Mouse (Mus musculus) embryonic stem cell, embryonic (primary cell): Measurements from ENCODE around the gene Retreg2.

Source experiments
- CTCF ChIA-PET, 4 experiments: fragments of 300-600 bp in 2 of 4; fragments of 350-600 bp in 2 of 4; sonication (Branson Sonifier 250); formaldehyde crosslinking; loops; one replicate each; lab custom pipeline; 2022; ENCODE audit warnings: inconsistent platforms in 2 of 4; lab: Charles Lee
- POLR2A ChIA-PET, 4 experiments: fragments of 300-600 bp in 2 of 4; fragments of 350-600 bp in 2 of 4; sonication (Branson Sonifier 250); formaldehyde crosslinking; loops; one replicate each; lab custom pipeline; 2022; ENCODE audit warnings: antibody characterized with exemption in 4 of 4, inconsistent platforms in 1 of 4; lab: Charles Lee

The Retreg2 gene

DNA sequence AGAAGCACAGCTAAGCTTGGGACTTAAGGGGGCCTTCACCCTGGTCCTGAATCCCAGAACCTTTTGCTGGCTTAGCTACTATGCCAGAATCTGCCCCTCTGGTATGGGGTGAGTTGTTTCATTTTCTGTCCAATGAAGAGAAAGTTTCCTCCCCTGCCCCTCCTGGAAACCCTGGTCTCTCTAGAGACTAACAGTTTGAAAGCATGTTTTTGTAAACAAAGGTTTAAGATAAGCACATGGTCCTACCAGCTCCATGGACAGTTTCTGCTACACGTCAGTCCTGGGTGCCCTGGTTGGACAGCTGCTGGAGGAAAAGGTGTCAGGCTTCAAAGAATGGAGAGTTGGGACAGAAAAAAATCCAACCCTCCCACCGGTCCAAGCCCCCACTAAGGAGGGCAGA lies 48.0 kb downstream of the Retreg2 start:
- ChIA-PET CTCF (interaction anchor here in 1 of 4 experiments (2.1 kb wide), 1 partner anchor 63 kb away, joined by 6 read pairs; no protein-coding TSS in a partner anchor), POLR2A (interaction anchor here in 3 of 4 experiments (0.6 to 4.1 kb wide), 9 partner anchors 9 to 63 kb away, joined by 3 to 58 read pairs (median 3); partner anchors contain the start of genes Abcb6 (in 1 of the 3), Glb1l (in 1 of the 3), Stk16 (in 1 of the 3) and Tuba4a (in 1 of the 3))

DNA sequence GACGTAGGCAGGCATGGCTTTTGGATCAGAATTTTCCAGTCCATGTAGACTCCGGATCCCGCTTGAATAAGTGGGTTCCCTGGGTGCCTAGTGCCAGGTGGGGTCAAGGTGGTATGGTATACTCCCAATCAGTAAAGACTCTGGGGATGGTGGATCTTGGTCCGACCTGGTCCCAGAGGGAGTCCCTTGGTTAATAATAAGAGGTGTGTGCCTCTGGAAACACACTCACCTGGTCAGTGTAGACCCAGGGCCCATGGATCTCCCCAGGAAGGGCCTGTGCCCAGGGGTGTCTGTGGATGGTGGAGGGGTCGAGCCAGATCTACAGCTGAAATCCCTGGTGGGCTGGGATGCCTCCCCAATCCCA lies 48.7 kb downstream of the Retreg2 start:
- CTCF ChIA-PET = interaction anchor here in 3 of 4 experiments (0.5 to 2.1 kb wide), 14 partner anchors 9 to 405 kb away, joined by 3 to 9 read pairs (median 3); partner anchors contain the start of genes Abcb6 (in 1 of the 3), Glb1l (in 1 of the 3), Stk16 (in 1 of the 3) and Tuba4a (in 1 of the 3)
- POLR2A ChIA-PET = interaction anchor here in 3 of 4 experiments (0.6 to 4.1 kb wide), 42 partner anchors 8 to 296 kb away, joined by 3 to 58 read pairs (median 6); partner anchors contain the start of genes Abcb6 (in 3 of the 3), Glb1l (in 3 of the 3), Stk16 (in 3 of the 3) and Tuba4a (in 3 of the 3)

DNA sequence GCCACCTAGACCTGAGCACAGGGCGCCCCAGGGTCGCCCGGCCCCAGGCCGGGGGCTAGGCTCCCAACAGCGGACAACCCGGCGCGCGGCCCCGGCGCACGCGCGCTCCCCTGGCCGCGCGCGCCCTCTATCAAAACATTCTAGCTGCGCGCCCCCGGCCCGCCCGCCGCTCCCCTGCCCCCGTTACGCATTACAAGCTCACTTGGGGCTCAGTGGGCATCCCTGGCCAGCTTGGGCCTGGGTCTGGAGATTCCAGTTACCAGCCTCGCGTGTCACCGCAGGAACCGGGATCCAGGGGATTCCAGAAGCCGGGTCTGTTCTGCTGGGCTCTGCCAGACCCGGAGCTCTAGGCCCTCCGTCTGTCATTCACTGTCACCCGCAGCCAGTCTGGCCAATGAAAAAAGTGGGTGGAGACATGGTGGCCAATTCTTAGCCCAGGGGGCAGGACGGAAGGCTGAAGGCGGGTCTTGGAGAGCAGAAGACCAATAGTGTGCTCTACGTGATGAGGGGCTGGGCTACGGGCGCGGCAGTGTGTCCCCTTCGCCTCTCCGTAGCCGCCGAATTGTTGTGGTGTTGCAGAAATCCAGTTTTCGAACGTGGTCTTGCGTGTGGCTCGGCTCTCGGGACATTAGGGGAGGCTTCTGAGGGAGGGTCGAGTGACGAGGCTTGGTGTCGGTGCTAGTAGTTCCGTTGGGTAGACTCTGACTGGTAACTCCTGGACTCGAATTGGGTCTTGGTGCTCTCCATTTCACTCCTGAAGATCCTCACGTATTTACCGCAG lies 49.2 kb downstream of the Retreg2 start, which contains the start of the genes Ankzf1 and Atg9a:
Ankzf1 (plus strand) TSS at position 530 of the 781 bp plus-strand sequence.
Atg9a (minus strand) TSS at position 575 of the 781 bp plus-strand sequence.
- ChIA-PET POLR2A (interaction anchor here in 3 of 4 experiments (0.6 to 4.1 kb wide), 53 partner anchors 9 to 296 kb away, joined by 3 to 58 read pairs (median 4); partner anchors contain the start of genes Abcb6 (in 3 of the 3), Glb1l (in 3 of the 3), Stk16 (in 3 of the 3) and Tuba4a (in 3 of the 3)), CTCF (interaction anchor here (0.5 to 2.1 kb wide), 19 partner anchors 9 to 405 kb away, joined by 3 to 19 read pairs (median 3); partner anchors contain the start of genes Abcb6 (in 1 of the 4), Cryba2 (in 1 of the 4), Glb1l (in 1 of the 4) and Stk16 (in 1 of the 4))

DNA sequence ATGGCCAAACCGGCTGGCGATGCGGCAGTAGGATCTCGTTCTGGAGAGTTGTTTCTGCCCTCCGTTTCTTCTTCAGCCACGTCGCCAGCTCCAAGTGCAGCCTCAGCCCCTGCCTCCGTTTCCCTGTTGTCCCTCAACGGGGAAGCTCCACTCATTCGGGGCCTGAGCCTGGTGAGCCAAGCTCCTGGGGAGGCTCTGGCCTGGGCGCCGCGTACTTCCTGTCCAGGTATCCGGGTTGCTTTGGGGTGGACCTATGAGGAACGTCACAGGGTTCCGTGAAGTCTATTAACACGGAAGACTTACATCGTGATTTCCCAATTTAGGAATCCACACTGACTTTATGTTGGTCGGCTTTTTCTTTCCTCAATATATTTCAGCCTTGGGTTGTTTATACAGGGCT lies 49.9 kb downstream of the Retreg2 start:
- ChIA-PET CTCF (interaction anchor here (0.6 to 1.5 kb wide), 9 partner anchors 10 to 125 kb away, joined by 3 to 19 read pairs (median 3); partner anchors contain the start of genes Glb1l (in 1 of the 4), Stk16 (in 1 of the 4) and Tuba4a (in 1 of the 4)), POLR2A (interaction anchor here in 3 of 4 experiments (0.6 to 4.1 kb wide), 45 partner anchors 10 to 295 kb away, joined by 3 to 58 read pairs (median 5); partner anchors contain the start of genes Abcb6 (in 3 of the 3), Glb1l (in 3 of the 3), Stk16 (in 3 of the 3) and Tuba4a (in 3 of the 3))
